Mouse (Mus musculus): ENCODE measurements at regions not wholly inside any gene's neighbourhood (a gene's known extent, or its start where the extent isn't known, plus 50 kb on each side); places are given as distances from the start of the nearest gene placed in this dataset.

DNA sequence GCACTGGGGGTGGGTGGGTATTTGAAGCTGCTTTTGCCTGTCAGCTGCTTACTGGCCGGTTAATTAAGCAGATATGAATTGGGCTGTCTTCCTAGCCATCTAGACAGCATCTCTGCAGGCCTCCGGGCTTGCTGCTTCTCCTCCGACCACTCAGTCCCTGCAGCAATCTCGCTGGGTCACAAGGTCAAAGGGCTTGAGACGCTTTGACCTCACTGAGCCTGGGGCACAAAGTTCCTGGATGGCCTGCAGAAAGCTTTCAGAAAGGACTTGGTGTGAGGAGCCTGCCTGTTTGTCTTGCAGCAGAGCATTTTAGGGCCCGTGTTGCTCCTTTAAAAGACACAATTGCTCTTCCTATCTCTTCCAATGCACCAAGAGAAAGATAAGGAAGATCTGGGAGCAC, 83.7 kb upstream of the Ppp2r5a start:
- no peak overlapping the region for H3K9ac ChIP-seq
- H3K27me3 ChIP-seq = no peaks in the 10 kb centered on the region
- WGBS = 46% methylated on average over 6 of the region's 6 CpGs
- H3K4me1 ChIP-seq = no peaks in the 10 kb centered on the region
- H3K27ac ChIP-seq = no peak overlapping the region
- H3K4me3 ChIP-seq (replicated peaks) = no peak overlapping the region
- no peak for ATAC-seq (ENCODE audit: low FRiP score)
- H3K36me3 ChIP-seq (replicated peaks) = no peaks in the 10 kb centered on the region
- no peaks in the 10 kb centered on the region for H3K9me3 ChIP-seq
- H3K4me2 ChIP-seq = no peak overlapping the region

DNA sequence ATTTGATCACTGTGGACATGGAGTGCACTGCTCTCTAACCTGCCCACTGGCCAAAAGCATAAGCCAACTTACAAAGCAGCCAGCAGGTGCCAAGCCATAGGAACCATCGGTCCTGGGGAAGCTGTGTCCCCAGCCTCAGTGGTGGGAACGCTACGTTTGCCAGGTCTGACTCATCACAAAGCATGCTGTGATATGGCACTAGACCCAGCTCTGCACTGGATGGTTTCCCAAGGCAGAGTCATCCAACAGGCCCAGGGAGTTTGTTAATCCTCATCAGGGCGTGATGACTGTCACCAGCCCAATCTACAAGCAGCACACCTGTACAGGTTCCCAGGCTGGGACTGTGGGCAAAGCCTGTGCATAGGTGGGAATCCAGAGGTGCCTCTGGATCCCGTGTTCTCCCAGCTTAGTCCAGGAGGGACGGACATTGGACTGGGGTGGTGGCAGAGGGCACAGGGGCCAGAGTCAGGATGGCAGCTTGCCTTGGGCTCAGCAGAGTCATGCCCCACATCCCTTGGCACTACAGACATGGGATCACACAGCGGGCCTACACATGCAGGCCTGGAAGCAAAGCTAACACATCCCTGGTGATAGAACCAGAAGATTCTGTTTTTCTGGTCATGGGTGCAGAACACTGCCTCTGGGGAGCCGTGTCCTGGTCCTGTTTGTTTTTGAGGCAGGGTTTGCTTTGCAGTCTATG, 81.8 kb upstream of the Ppp2r5a start:
- Histone ChIP-seq H3K4me3 (replicated peaks) (no peak overlapping the region), H3K4me2 (no peak overlapping the region), H3K9me3 (no peaks in the 10 kb centered on the region), H3K27ac (no peak overlapping the region), H3K4me1 (no peaks in the 10 kb centered on the region), H3K9ac (no peak overlapping the region), H3K36me3 (replicated peaks) (no peaks in the 10 kb centered on the region), H3K27me3 (no peaks in the 10 kb centered on the region)
- ATAC-seq (ENCODE audit: low FRiP score) = no peak
- 87% methylated on average over 8 of the region's 8 CpGs for WGBS

DNA sequence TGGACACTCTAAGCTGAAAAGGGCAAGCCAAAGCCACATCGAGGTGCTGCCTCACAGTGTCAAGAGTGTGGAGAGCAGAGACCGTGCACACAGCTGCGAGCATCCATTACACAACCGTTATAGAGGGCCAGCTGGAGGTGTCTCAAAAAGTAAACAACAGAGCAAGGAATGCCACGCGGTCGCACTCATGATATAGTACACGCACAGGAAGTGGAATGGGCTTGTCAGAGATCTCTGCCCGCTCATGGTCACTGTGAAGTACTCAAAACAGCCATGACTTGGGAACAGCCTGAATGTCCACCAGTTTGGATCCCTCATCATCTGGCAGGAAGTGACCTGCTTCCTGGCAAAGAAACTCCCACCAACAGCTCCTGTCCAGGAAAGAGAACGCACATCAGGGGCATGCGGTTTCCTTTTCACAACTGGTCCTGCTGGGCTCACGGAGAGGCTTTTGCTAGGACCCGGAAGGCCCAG, 76.9 kb upstream of the Ppp2r5a start:
- Histone ChIP-seq H3K4me1 (no peaks in the 10 kb centered on the region), H3K27ac (no peak overlapping the region), H3K36me3 (replicated peaks) (no peaks in the 10 kb centered on the region), H3K4me2 (no peak overlapping the region), H3K27me3 (no peaks in the 10 kb centered on the region), H3K9me3 (no peaks in the 10 kb centered on the region), H3K9ac (no peak overlapping the region), H3K4me3 (replicated peaks) (no peak overlapping the region)
- no peak for ATAC-seq (ENCODE audit: low FRiP score)
- 85% methylated on average over 13 of the region's 13 CpGs for WGBS

DNA sequence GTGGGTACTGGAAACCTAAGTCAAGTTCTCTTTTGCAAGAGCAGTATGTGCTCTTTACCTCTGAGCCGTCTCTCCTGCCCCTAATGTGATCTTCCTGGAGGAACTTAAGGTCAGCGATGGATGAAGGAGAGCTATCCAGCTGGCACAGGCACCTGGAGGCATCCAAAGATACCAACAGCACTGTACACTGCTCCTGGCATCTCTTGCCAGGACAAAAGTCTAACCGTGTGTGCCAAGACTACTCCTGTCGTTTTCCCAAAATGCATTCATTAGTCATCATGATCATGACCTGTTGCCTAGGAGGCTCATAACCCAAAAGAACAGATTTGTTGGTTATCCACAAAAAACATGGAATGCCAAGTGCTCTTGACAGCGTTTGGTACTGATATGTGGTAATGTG, 69.5 kb upstream of the Ppp2r5a start:
- no peak for ATAC-seq (ENCODE audit: low FRiP score)
- 89% methylated on average over 5 of the region's 5 CpGs for WGBS
- no peak overlapping the region for H3K9ac ChIP-seq

DNA sequence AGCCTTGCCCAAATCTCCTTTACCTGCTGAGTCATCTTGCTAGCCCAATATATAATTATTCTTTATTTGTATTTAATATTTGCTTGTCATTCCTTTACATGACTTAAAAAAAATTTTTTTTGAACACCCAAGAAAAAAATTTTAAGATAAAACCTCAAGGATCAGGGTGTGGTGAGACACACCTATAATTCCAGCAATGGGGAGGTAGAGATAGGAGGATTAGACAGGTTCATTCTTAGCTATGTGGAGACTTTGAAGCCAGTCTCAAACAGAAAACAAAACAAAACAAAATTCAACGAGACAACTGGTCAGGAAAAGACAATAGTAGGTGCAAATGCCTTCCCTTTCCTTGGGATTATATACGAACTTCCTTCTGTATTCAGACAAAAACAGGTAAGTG, 68.4 kb upstream of the Ppp2r5a start:
- no peaks in the 10 kb centered on the region for H3K36me3 ChIP-seq (replicated peaks)

More for the DNA sequence above, 69.5 kb upstream of the Ppp2r5a start:
- peaks cover 11% of the 10 kb centered on the region for H3K4me1 ChIP-seq
- H3K4me3 ChIP-seq (replicated peaks) = no peak overlapping the region
- H3K36me3 ChIP-seq (replicated peaks) = no peaks in the 10 kb centered on the region
- no peaks in the 10 kb centered on the region for H3K9me3 ChIP-seq
- H3K4me2 ChIP-seq = no peak overlapping the region
- no peaks in the 10 kb centered on the region for H3K27me3 ChIP-seq
- H3K27ac ChIP-seq = no peak overlapping the region

DNA sequence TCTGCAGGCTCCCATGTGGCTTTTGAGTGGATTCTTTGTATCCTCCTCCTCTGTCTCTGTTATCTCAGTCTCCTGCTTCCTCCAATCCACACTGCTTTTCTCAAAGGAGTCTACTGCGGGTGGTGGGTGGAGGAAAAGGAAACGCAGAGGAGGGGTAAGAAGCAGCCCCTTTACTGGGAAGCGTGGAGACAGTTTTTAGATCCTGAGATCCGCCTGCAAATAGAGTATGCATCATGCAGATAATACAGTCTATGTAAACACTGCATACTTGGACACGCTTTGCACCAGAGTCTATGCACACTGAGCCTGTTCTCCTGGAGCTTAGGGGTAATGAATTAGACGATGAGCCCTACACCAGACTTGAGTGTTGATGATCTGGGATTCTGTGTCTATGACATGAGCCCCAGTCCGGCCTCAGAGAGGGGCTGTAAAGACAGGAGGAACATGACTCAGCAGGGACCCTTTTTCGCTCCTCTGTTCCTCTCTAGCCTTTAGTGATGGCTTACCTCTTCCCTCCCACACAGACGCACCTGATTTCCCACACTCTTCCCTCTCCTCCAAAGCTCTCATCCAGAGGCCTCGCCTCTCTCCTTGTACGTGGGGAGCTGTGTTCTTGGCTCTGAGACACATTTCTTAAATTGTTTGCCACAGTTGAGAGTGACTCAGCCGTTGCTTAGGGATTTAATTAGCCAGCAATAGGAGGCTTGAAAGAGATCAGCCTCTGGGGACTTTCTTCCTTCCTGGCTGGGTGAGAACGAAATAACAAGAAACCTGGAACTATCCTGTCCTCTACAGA, 67.3 kb upstream of the Ppp2r5a start:
- H3K9ac ChIP-seq = no peak overlapping the region
- H3K27ac ChIP-seq = peak overlapping the region; percentile 10; the same call in 1 of the 2 replicates
- 30% methylated on average over 13 of the region's 13 CpGs for WGBS
- peaks cover 11% of the 10 kb centered on the region for H3K4me1 ChIP-seq
- H3K36me3 ChIP-seq (replicated peaks) = no peaks in the 10 kb centered on the region
- H3K4me2 ChIP-seq = no peak overlapping the region; the same call in 1 of the 2 replicates
- no peak overlapping the region for H3K4me3 ChIP-seq (replicated peaks)
- no peak; the same call in 1 of the 2 replicates for ATAC-seq (ENCODE audit: low FRiP score)
- no peaks in the 10 kb centered on the region for H3K27me3 ChIP-seq
- H3K9me3 ChIP-seq = no peaks in the 10 kb centered on the region

More for the DNA sequence above, 68.4 kb upstream of the Ppp2r5a start:
- ATAC-seq (ENCODE audit: low FRiP score) = no peak
- Histone ChIP-seq H3K4me3 (replicated peaks) (no peak overlapping the region), H3K27ac (no peak overlapping the region), H3K9me3 (no peaks in the 10 kb centered on the region), H3K4me1 (peaks cover 11% of the 10 kb centered on the region), H3K4me2 (no peak overlapping the region), H3K9ac (no peak overlapping the region), H3K27me3 (no peaks in the 10 kb centered on the region)
- WGBS = 50% methylated on average over 2 of the region's 2 CpGs

DNA sequence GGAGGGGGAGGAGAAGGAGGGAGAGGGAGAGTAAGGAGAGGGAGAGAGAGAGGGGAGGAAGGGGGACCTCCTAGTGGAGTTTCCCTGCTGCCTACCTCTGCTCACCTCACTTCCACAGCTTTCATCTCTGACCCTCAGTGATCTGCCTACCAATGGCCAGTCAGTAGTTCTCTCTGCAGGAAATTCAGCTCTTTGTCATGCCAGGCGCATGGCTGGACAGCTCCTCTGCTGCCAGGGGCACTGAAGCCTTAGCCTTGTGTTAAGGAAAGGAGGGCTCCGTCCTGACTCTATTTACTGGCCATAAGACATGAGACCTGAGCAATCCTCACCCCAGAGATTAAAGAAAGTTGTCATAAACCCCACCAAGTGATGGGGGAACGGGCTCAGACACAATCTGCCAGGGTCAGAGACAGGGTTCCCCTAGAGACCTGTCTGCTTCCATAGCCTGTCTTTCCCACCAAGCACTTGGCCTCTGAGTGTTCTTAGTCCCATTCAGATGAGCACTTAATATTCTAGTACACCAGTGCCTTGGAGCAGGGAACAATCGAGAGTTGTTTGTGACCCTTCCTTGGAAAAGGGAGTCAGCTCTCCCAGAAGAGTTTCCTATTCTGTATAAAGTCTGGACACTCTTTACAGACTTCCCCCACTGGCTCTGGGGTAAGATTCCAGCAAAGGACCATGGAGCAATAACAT, 65.9 kb upstream of the Ppp2r5a start:
- ATAC-seq (ENCODE audit: low FRiP score) = no peak

DNA sequence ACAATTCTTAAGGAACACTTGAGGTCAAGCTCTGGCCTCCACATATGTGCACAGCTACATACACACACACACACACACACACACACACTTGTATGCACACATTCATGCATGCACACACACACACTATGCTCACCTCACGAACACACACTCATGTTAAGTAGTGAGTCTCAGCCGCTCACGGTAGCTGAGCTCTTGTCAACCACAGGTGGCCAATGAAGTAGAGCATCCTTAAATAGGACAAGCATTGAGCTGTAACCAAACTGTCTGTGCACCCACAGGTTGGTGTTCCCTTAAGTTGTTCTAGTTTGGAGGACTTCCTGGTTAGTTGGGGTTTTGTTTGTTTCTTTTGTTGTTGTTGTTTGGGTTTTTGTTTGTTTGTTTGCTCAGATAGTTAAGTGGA, 63.2 kb upstream of the Ppp2r5a start:
- Histone ChIP-seq H3K9me3 (no peaks in the 10 kb centered on the region), H3K4me2 (no peak overlapping the region), H3K4me3 (replicated peaks) (no peak overlapping the region), H3K36me3 (replicated peaks) (no peaks in the 10 kb centered on the region), H3K4me1 (peaks cover 21% of the 10 kb centered on the region), H3K27ac (no peak overlapping the region), H3K9ac (no peak overlapping the region), H3K27me3 (no peaks in the 10 kb centered on the region)
- 87% methylated on average over 3 of the region's 3 CpGs for whole genome bisulfite sequencing
- ATAC-seq (ENCODE audit: low FRiP score) = no peak

More for the DNA sequence above, 65.9 kb upstream of the Ppp2r5a start:
- Histone ChIP-seq H3K27ac (no peak overlapping the region), H3K4me2 (no peak overlapping the region), H3K4me3 (replicated peaks) (no peak overlapping the region), H3K27me3 (no peaks in the 10 kb centered on the region), H3K9me3 (no peaks in the 10 kb centered on the region), H3K4me1 (peaks cover 11% of the 10 kb centered on the region), H3K36me3 (replicated peaks) (no peaks in the 10 kb centered on the region), H3K9ac (no peak overlapping the region)
- WGBS = 38% methylated on average over 4 of the region's 4 CpGs

DNA sequence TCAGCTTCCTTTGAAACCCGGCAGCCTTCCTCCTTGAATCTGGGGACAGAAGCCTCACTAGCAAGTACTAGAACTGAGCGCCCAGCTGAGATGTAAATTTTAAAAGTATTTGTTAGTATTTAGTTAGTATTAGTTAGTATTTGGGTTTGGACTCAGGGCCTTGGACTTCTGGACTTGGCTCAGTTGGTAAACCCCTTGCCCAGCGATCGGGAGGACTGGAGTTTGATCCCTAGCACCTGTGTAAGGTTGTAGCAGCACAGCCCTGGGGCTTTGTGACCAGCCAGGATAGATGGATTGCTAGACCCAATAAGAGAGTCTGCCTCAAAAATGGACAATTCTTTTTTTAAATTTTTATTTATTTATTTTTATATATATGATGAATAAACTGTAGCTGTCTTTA, 62.7 kb upstream of the Ppp2r5a start:
- no peaks in the 10 kb centered on the region for H3K36me3 ChIP-seq (replicated peaks)
- 89% methylated on average over 4 of the region's 4 CpGs for WGBS
- H3K9me3 ChIP-seq = no peaks in the 10 kb centered on the region
- H3K9ac ChIP-seq = no peak overlapping the region
- ATAC-seq (ENCODE audit: low FRiP score) = no peak
- H3K4me3 ChIP-seq (replicated peaks) = no peak overlapping the region
- H3K27me3 ChIP-seq = no peaks in the 10 kb centered on the region
- no peak overlapping the region for H3K27ac ChIP-seq
- no peak overlapping the region for H3K4me2 ChIP-seq
- H3K4me1 ChIP-seq = peaks cover 20% of the 10 kb centered on the region

DNA sequence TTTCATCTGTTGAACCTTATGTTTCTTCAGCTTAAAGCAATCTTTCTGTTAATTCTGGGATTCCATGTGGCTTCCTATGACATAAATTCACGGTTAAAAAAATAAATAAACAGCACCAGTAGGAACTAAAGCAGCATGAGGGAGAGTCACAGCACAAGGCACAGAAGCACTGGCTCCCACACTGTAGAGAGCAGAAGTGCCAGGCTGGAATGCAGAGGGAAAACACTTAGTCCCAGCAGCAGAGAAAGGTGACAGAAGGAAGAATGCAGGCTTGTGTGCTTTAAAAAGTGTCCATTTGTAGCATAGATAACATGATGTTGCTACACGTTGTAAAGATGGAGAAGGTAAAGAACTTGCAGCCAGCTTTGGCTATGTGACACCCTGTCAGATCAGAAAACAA, 62.1 kb upstream of the Ppp2r5a start:
- WGBS = 71% methylated on average over 2 of the region's 2 CpGs
- Histone ChIP-seq H3K27me3 (no peaks in the 10 kb centered on the region), H3K4me1 (peaks cover 14% of the 10 kb centered on the region)

DNA sequence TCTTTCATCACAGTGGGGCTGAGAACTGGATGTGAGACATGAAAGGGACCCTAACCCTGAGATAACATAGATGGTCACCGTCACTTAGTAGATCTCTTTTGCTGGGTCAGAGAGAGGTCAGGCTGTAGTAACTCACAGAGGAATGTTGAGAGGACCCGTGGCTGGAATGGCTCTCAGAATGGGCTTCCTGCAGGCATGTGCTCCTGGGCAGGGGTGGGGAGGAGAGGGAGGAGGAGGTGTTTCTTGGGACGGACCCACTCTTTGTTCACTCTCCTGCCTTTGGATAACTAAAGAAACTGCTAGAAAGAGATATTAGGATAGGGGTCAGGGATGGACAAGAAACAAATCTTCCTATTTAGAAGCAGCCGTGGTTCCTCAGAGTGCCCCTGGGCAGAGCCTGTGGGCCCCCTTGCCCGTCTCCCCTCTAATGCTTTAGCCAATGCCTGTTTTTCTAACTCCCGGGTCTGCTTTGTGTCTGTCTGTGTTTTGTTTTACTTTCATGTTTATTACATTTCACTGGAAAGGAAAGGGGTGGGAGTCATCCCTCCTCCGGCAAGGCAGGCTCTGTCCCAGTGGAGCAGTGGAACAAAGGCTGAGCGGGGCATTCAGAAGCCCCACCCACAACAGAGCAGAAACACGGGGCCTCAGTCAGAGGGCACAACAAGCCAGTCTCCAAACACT, 58.9 kb upstream of the Ppp2r5a start:
- Histone ChIP-seq H3K4me3 (replicated peaks) (no peak overlapping the region), H3K27ac (no peak overlapping the region), H3K27me3 (no peaks in the 10 kb centered on the region), H3K9ac (no peak overlapping the region), H3K4me1 (peaks cover 11% of the 10 kb centered on the region), H3K9me3 (no peaks in the 10 kb centered on the region), H3K4me2 (0 out of 2 replicates have a peak overlapping the region, but pooled peaks have one; percentile 15), H3K36me3 (replicated peaks) (no peaks in the 10 kb centered on the region)
- 0 out of 2 replicates have a peak, but pooled peaks have one; percentile 44 for ATAC-seq (ENCODE audit: low FRiP score)
- 18% methylated on average over 9 of the region's 9 CpGs for WGBS

More for the DNA sequence above, 62.1 kb upstream of the Ppp2r5a start:
- no peak overlapping the region for H3K27ac ChIP-seq
- H3K4me3 ChIP-seq (replicated peaks) = no peak overlapping the region
- no peaks in the 10 kb centered on the region for H3K36me3 ChIP-seq (replicated peaks)
- no peak overlapping the region for H3K9ac ChIP-seq
- H3K4me2 ChIP-seq = no peak overlapping the region
- H3K9me3 ChIP-seq = no peaks in the 10 kb centered on the region
- no peak for ATAC-seq (ENCODE audit: low FRiP score)

DNA sequence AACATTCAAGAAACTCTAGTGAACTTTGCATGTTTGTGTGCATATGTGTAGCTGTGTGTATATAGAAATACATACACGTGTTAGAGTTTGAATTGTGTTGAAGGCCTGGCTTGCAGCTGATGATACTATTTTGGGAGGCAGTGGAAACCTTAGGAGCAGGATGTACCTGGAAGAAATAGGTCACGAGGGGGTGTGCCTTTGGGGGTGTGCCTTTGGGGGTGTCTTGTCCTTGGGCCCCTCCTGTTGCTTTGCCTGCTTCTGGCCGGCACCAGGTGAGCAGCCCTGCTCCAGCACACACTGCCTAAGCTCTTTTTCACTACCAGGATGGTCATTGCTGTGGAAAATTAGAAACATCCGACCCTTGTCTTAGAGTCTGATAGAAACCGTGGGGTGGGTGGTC, 56.0 kb upstream of the Ppp2r5a start:
- WGBS = 80% methylated on average over 5 of the region's 5 CpGs
- no peak for ATAC-seq (ENCODE audit: low FRiP score)
- no peak overlapping the region for H3K4me2 ChIP-seq
- no peak overlapping the region for H3K27ac ChIP-seq
- no peak overlapping the region for H3K9ac ChIP-seq
- no peak overlapping the region for H3K4me3 ChIP-seq (replicated peaks)
- no peaks in the 10 kb centered on the region for H3K9me3 ChIP-seq
- no peaks in the 10 kb centered on the region for H3K27me3 ChIP-seq
- peaks cover 11% of the 10 kb centered on the region for H3K4me1 ChIP-seq
- H3K36me3 ChIP-seq (replicated peaks) = no peaks in the 10 kb centered on the region
